Mouse (Mus musculus) ovary, postnatal 14 days (tissue): ENCODE measurements around the gene Olfr1250.
"Not testable (repeated sequence)": the region's sequence is repeated elsewhere in the genome, so short reads cannot be mapped to it uniquely, and the experiment has no call there.

ENCODE experiments used
- DNase-seq: peaks from one replicate; pipeline ENCODE4 v3.0.0; 2022; ENCODE audit warnings: low spot score

Gene Olfr1250

GRCm38 (mm10) chr2:89661367-89661766, at the start of gene Olfr1250:
Gene Olfr1250 (minus strand): TSS chr2:89661467.
- no peak for DNase-seq

DNA sequence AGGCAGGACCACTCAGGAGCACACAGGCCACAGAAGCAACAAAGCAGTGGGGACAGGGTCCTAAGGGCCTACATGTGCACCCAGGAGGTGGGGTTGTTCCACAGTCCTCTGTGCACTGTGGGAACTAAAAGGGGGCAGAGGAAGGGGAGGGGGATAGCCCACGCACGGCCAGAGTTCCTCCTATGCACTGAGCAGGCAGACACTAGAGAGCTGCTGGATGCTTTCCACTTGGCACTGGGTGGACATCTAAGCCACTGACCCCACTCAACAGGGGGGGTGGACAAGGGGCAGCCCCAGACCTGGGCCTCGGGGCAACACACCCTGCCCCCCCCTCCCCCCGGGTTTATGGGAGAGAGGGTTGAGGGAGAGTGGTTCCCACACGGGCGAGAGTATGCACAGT, 30.7 kb upstream of the Olfr1250 start:
- no peak for DNase-seq

GRCm38 (mm10) chr2:89671836-89672235, 10.6 kb upstream of the Olfr1250 start, which contains the start of gene Olfr1251:
Gene Olfr1251 (minus strand): TSS chr2:89671936.
- DNase-seq = no peak

- DNase-seq = no peak
Measured at GRCm38 (mm10) chr2:89634883-89635282, 26.4 kb downstream of the Olfr1250 start, which contains the start of gene Olfr1249. Gene Olfr1249 (minus strand): TSS chr2:89634983.

- DNase-seq = not testable (repeated sequence)
Measured at GRCm38 (mm10) chr2:89618145-89618544, 43.1 kb downstream of the Olfr1250 start, which contains the start of gene Olfr1248. Gene Olfr1248 (minus strand): TSS chr2:89618245.

GRCm38 (mm10) chr2:89614030-89614429, 47.2 kb downstream of the Olfr1250 start, which contains the start of gene Olfr1247:
Gene Olfr1247 (minus strand): TSS chr2:89614130.
- no peak for DNase-seq
